Mouse (Mus musculus) embryo, embryonic 11 days (tissue): ENCODE measurements around the gene Vmn1r192.
A peak's percentile ranks its signal among the peaks of the same experiment; 100 is the strongest.
"Not testable (repeated sequence)": the region's sequence is repeated elsewhere in the genome, so short reads cannot be mapped to it uniquely, and the experiment has no call there.

ENCODE experiments used
- DNase-seq: peaks from one replicate; pipeline ENCODE4 v3.0.0-alpha.2; 2015

Gene Vmn1r192

DNA sequence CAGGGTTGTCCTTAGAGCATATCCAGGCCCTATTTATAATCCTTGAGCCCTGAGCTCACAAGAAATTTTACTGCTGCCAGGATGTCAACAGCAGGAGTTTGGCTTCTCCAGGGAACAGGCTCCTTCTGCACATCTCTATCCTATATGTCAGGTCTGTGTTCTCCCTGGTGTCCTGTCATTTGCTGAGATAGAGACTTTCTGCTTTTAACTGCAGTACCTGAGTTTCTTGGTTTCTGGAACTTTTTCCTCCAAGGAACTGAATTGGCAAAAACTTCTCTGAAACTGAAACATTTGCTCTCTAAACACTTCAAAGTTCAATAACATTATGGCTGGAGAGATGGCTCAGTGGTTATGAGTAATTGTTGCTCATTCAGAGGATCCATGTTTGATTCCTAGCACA, at the start of gene Vmn1r192:
Gene Vmn1r192 (minus strand): TSS at position 101 of the 400 bp plus-strand sequence.
- DNase-seq, result no peak

DNA sequence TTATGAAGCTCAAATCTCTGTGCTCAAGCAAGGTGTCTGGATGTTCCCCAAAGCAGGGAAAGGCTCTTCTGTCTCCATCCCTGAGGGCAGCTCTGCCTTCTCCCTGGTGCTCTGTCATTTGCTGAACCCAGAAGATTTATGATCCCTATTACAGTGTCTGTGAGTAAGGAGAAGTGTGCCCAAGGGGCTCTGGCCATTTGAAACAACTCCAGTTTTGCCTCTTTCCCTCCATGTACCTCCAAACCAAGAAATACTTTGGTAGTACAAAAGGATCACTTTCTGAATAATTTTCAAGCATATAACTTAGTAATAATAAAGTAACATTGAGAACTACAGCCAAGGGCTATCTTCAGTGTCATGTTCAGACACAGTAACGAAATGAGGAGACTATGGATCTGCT, 32.1 kb upstream of the Vmn1r192 start, which contains the start of gene Vmn1r193:
Gene Vmn1r193 (minus strand): TSS at position 101 of the 400 bp plus-strand sequence.
- not testable (repeated sequence) for DNase-seq

DNA sequence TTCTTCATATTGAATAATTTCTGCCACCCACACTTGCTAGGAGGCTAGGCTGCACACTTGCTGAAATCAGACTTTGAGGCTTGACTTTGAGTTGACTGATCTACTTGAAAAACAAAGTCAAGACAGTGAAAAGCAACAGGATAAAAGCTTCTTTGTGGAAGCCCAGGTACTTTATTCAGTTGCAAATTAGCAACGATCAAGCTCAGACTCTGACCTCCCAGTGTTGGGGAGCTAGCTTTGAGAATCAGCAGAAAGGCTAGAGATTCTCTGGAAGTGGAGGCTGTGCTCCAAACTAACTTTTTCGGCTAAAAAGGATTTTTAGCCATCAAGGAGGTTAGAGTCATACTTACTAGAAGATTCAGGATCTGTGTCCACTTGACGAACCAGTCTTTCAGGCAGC, 1.8 kb upstream of the Vmn1r192 start:
- DNase-seq, result not testable (repeated sequence)

DNA sequence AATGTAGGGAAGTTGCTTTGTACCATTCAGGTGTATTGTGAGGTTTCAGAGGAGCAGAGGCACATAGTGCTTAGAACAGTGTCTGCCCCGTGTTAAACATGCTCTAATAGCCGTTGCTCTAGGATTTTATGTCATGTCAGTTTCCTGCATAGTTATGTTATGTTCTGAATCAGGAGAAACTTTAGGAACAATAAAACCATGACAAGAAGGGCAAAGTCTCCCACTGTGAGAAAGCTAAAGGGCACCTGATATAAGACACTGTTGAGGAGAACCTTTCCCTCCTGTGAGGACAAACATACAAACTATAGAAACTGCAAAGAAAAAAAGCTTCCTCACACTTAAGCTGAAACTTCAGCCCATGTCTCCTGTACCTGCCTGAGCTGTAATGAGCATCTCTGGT, 556 bp downstream of the Vmn1r192 start:
- no peak for DNase-seq

DNA sequence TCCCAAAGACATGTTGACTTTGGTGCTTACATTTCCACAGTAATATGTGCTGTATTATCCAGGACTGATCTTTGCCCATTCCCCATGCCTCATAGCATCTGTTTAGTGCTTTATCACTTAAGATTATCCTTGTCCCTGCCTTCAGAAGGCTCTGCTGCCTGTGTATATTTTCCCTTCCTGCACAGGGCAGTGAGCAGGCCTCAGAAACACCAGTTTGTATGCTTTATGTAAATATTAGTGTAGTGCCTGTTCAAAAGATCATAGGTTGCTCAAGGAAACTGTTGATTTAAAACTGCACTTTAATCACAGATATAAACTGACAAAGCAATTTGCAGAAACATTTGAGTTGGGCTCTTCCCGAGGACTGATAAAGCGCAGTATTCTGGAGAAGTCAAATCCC, 1.6 kb downstream of the Vmn1r192 start:
- no peak for DNase-seq

DNA sequence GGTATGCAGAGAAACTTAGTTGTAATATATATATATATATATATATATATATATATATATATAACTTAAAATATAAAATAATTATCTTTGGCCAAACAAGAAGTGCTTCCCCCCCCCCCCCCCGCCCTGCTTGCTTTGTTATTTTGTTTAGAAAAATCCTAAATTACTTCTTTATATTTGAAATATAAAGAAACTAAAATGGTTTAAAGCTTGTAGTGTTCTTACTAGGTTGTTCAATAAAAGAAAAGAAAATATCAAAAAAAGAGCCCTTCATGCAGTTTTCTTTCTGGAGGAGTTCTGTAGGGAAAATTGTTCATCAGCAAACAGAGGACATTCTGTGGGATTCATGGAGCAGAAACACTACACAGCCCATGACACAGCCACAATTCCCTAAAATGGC, 7.1 kb downstream of the Vmn1r192 start, which contains the start of gene Vmn1r191:
Gene Vmn1r191 (minus strand): TSS at position 101 of the 400 bp plus-strand sequence.
- no peak for DNase-seq

DNA sequence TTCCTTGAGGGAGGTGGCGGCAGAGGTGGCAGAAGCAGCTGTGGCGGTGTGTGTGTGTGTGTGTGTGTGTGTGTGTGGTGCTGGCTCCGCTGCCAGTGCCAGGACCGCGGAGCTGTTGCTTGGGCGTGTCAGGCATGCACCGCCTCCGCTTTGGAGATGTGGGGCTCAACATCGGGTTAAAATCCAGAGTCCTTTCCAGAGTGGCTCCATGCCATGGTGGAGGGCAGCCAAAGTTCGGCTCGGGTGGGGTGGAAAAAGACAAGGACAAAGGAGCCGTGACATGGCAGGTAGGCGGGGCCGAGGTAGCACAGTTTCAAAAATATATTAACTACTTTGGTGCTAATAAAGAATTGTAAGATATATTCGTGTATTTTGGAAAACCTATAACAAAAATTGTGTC, 22.5 kb downstream of the Vmn1r192 start:
- no peak for DNase-seq

DNA sequence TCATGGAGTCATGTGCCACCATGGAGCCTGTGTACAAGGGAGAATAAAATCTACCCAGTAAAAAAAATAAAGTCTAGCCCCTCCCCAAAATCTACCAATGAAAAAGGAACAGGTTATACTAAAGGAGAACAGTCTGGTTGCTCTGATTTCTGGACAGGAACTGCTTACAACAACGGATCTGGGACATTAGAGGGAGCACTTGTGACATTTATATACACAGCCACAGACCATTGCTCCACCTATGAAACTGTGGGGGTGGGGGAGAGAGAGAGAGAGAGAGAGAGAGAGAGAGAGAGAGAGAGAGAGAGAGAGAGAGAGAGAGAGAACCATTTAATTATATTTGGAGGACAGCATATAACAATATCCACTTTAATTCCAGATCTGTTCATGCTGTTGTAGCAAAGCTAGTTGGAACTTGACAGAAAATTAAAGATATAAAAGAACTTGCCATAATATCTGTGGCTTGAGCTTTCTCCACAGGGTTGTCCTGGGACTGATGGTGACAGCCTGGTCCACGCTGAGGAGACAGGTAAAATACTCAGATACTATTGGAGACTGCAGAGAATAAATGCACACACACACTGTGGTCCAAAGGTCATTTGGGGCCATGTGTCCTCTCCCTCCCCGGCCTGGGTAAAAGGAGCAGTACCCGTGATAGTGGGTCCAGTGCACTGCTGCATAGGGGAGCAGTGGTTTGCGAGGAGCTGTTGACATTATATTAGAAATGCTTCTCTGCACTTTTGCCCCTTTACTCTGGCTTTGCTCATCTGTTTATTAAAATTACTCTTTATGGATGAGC, 54.2 kb downstream of the Vmn1r192 start:
- peak; percentile 2 for DNase-seq
